Mouse (Mus musculus): ENCODE results near the gene Gltp. TPM values are rescaled to one million over a fixed set of nuclear protein-coding genes. Genes with fewer than 3 reads are reported as not detected.

Gltp gene
- polyA plus RNA-seq, 1 experiment from 2014 or later, result 115 TPM

GRCm38 (mm10) chr5:114639645-114639957 lies 51.2 kb downstream of the Gltp start:
- Histone ChIP-seq H3K4me3 (ENCODE audit: low read depth, low read length) (no peak overlapping the region), H3K4me1 (replicated peaks; ENCODE audit: control insufficient read depth, insufficient read depth, low read length) (no peaks in the 10 kb centered on the region), H3K4me2 (replicated peaks; ENCODE audit: low read depth) (peak overlapping the region; percentile 43; the same call in 1 of the 2 replicates), H3K27ac (ENCODE audit: low read depth, low read length) (no peak overlapping the region), H3K36me3 (ENCODE audit: control insufficient read depth, insufficient read depth) (no peaks in the 10 kb centered on the region), H3K9ac (ENCODE audit: low read depth, low read length) (no peak overlapping the region), H3K27me3 (replicated peaks; ENCODE audit: control insufficient read depth, insufficient read depth, low read length) (peaks cover 10% of the 10 kb centered on the region; the same call in 1 of the 2 replicates), H3K9me3 (ENCODE audit: control insufficient read depth) (no peaks in the 10 kb centered on the region)
- ATAC-seq, result peak; percentile 24; the same call in 1 of the 2 replicates
- 31% methylated on average over 7 of the region's 7 CpGs for WGBS
- no peak for TF ChIP-seq CTCF (IDR thresholded peaks at IDR 0.05; ENCODE audit: low read depth)

- H3K4me1 ChIP-seq (replicated peaks; ENCODE audit: control insufficient read depth, insufficient read depth, low read length), result no peaks in the 10 kb centered on the region
- no peaks in the 10 kb centered on the region for H3K9me3 ChIP-seq (ENCODE audit: control insufficient read depth)
- H3K4me2 ChIP-seq (replicated peaks; ENCODE audit: low read depth), result peak overlapping the region; percentile 43
- peak; percentile 96 for TF ChIP-seq CTCF (IDR thresholded peaks at IDR 0.05; ENCODE audit: low read depth)
- peak; percentile 70 for ATAC-seq
- no peak overlapping the region for H3K9ac ChIP-seq (ENCODE audit: low read depth, low read length)
- no peak overlapping the region for H3K4me3 ChIP-seq (ENCODE audit: low read depth, low read length)
- H3K27me3 ChIP-seq (replicated peaks; ENCODE audit: control insufficient read depth, insufficient read depth, low read length), result peaks cover 10% of the 10 kb centered on the region; the same call in 1 of the 2 replicates
- no peak overlapping the region for H3K27ac ChIP-seq (ENCODE audit: low read depth, low read length)
- no peaks in the 10 kb centered on the region for H3K36me3 ChIP-seq (ENCODE audit: control insufficient read depth, insufficient read depth)
- 12% methylated on average over 22 of the region's 22 CpGs for whole genome bisulfite sequencing
Observed at GRCm38 (mm10) chr5:114638769-114639644, 51.8 kb downstream of the Gltp start.

- WGBS, result 82% methylated on average over 25 of the region's 25 CpGs
- H3K4me3 ChIP-seq (ENCODE audit: low read depth, low read length), result no peak overlapping the region
- peaks cover 10% of the 10 kb centered on the region; the same call in 1 of the 2 replicates for H3K27me3 ChIP-seq (replicated peaks; ENCODE audit: control insufficient read depth, insufficient read depth, low read length)
- H3K27ac ChIP-seq (ENCODE audit: low read depth, low read length), result no peak overlapping the region
- TF ChIP-seq CTCF (IDR thresholded peaks at IDR 0.05; ENCODE audit: low read depth), result no peak
- ATAC-seq, result no peak
- H3K9ac ChIP-seq (ENCODE audit: low read depth, low read length), result no peak overlapping the region
- H3K4me1 ChIP-seq (replicated peaks; ENCODE audit: control insufficient read depth, insufficient read depth, low read length), result no peaks in the 10 kb centered on the region
- H3K9me3 ChIP-seq (ENCODE audit: control insufficient read depth), result no peaks in the 10 kb centered on the region
- H3K4me2 ChIP-seq (replicated peaks; ENCODE audit: low read depth), result no peak overlapping the region
- no peaks in the 10 kb centered on the region for H3K36me3 ChIP-seq (ENCODE audit: control insufficient read depth, insufficient read depth)
Observed at GRCm38 (mm10) chr5:114636091-114636490, 54.7 kb downstream of the Gltp start.

- H3K9me3 ChIP-seq (ENCODE audit: control insufficient read depth), result no peaks in the 10 kb centered on the region
- no peak overlapping the region for H3K27ac ChIP-seq (ENCODE audit: low read depth, low read length)
- no peaks in the 10 kb centered on the region for H3K4me1 ChIP-seq (replicated peaks; ENCODE audit: control insufficient read depth, insufficient read depth, low read length)
- 57% methylated on average over 2 of the region's 2 CpGs for WGBS
- H3K4me2 ChIP-seq (replicated peaks; ENCODE audit: low read depth), result no peak overlapping the region
- ATAC-seq, result no peak
- no peak overlapping the region for H3K4me3 ChIP-seq (ENCODE audit: low read depth, low read length)
- H3K9ac ChIP-seq (ENCODE audit: low read depth, low read length), result no peak overlapping the region
- H3K27me3 ChIP-seq (replicated peaks; ENCODE audit: control insufficient read depth, insufficient read depth, low read length), result no peaks in the 10 kb centered on the region
- no peaks in the 10 kb centered on the region for H3K36me3 ChIP-seq (ENCODE audit: control insufficient read depth, insufficient read depth)
- peak; percentile 68 for TF ChIP-seq CTCF (IDR thresholded peaks at IDR 0.05; ENCODE audit: low read depth)
Observed at GRCm38 (mm10) chr5:114631336-114631735, 59.4 kb downstream of the Gltp start.

- Histone ChIP-seq H3K4me2 (replicated peaks; ENCODE audit: low read depth) (no peak overlapping the region), H3K27me3 (replicated peaks; ENCODE audit: control insufficient read depth, insufficient read depth, low read length) (no peaks in the 10 kb centered on the region), H3K4me1 (replicated peaks; ENCODE audit: control insufficient read depth, insufficient read depth, low read length) (no peaks in the 10 kb centered on the region), H3K27ac (ENCODE audit: low read depth, low read length) (no peak overlapping the region), H3K36me3 (ENCODE audit: control insufficient read depth, insufficient read depth) (no peaks in the 10 kb centered on the region), H3K4me3 (ENCODE audit: low read depth, low read length) (no peak overlapping the region), H3K9me3 (ENCODE audit: control insufficient read depth) (no peaks in the 10 kb centered on the region), H3K9ac (ENCODE audit: low read depth, low read length) (no peak overlapping the region)
- 18% methylated on average over 3 of the region's 3 CpGs for WGBS
- no peak for ATAC-seq
- peak; percentile 78 for TF ChIP-seq CTCF (IDR thresholded peaks at IDR 0.05; ENCODE audit: low read depth)
Observed at GRCm38 (mm10) chr5:114625590-114625989, 65.2 kb downstream of the Gltp start.

- Histone ChIP-seq H3K36me3 (ENCODE audit: control insufficient read depth, insufficient read depth) (no peaks in the 10 kb centered on the region), H3K9me3 (ENCODE audit: control insufficient read depth) (no peaks in the 10 kb centered on the region), H3K27ac (ENCODE audit: low read depth, low read length) (no peak overlapping the region), H3K27me3 (replicated peaks; ENCODE audit: control insufficient read depth, insufficient read depth, low read length) (no peaks in the 10 kb centered on the region), H3K4me3 (ENCODE audit: low read depth, low read length) (no peak overlapping the region), H3K4me1 (replicated peaks; ENCODE audit: control insufficient read depth, insufficient read depth, low read length) (no peaks in the 10 kb centered on the region), H3K4me2 (replicated peaks; ENCODE audit: low read depth) (no peak overlapping the region), H3K9ac (ENCODE audit: low read depth, low read length) (no peak overlapping the region)
- peak; percentile 80 for TF ChIP-seq CTCF (IDR thresholded peaks at IDR 0.05; ENCODE audit: low read depth)
- WGBS, result 43% methylated on average over 6 of the region's 6 CpGs
- ATAC-seq, result no peak
Observed at GRCm38 (mm10) chr5:114620305-114620704, 70.5 kb downstream of the Gltp start.

Small RNA genes within 50 kb of the gene (microRNA-seq; reads per million reads assigned to microRNA genes)
- gene Mir7028, result not detected

Other genes with a start within 250 kb of the Gltp start
- 7.3 and 8.0 TPM in 2 replicates for gene Mmab, start 246.9 kb downstream of the Gltp start, polyA plus RNA-seq (2015; fragmentation: Nextera tagmentation; extraction: Ambion mirVana)
- gene Mvk, start 246.7 kb downstream of the Gltp start, polyA plus RNA-seq (2015; fragmentation: Nextera tagmentation; extraction: Ambion mirVana), result 13.8 and 14.4 TPM in 2 replicates
- 2.3 and 3.2 TPM in 2 replicates for gene Fam222a, start 123.0 kb downstream of the Gltp start, polyA plus RNA-seq (2015; fragmentation: Nextera tagmentation; extraction: Ambion mirVana)
- 0.70 and 1.0 TPM in 2 replicates for gene Trpv4, start 32.6 kb downstream of the Gltp start, polyA plus RNA-seq (2015; fragmentation: Nextera tagmentation; extraction: Ambion mirVana)
- 3.7 and 4.2 TPM in 2 replicates for gene Tchp, start 16.8 kb upstream of the Gltp start, polyA plus RNA-seq (2015; fragmentation: Nextera tagmentation; extraction: Ambion mirVana)
- gene Ankrd13a, start 83.7 kb upstream of the Gltp start, polyA plus RNA-seq (2015; fragmentation: Nextera tagmentation; extraction: Ambion mirVana), result 59.7 and 61.9 TPM in 2 replicates
- gene Git2, start 84.5 kb upstream of the Gltp start, polyA plus RNA-seq (2015; fragmentation: Nextera tagmentation; extraction: Ambion mirVana), result 13.8 and 17.8 TPM in 2 replicates
- gene 1500011B03Rik, start 132.5 kb upstream of the Gltp start, polyA plus RNA-seq (2015; fragmentation: Nextera tagmentation; extraction: Ambion mirVana), result 59.0 and 60.5 TPM in 2 replicates
- gene 4930519G04Rik, start 162.7 kb upstream of the Gltp start, polyA plus RNA-seq (2015; fragmentation: Nextera tagmentation; extraction: Ambion mirVana), result not detected in 2 replicates
- 0.08 TPM in 1 of 2 replicates, not detected in the other for gene Gm9936, start 167.7 kb upstream of the Gltp start, polyA plus RNA-seq (2015; fragmentation: Nextera tagmentation; extraction: Ambion mirVana)
- gene Oasl2, start 206.0 kb upstream of the Gltp start, polyA plus RNA-seq (2015; fragmentation: Nextera tagmentation; extraction: Ambion mirVana), result 78.7 and 88.6 TPM in 2 replicates
- gene Oasl1, start 232.3 kb upstream of the Gltp start, polyA plus RNA-seq (2015; fragmentation: Nextera tagmentation; extraction: Ambion mirVana), result 20.1 and 25.5 TPM in 2 replicates